Mouse (Mus musculus) hindbrain, embryonic 10.5 days (tissue): ENCODE results near the gene Dhx32. TPM values are rescaled to one million over a fixed set of nuclear protein-coding genes. Genes with fewer than 3 reads are reported as not detected.
A peak's percentile ranks its signal among the peaks of the same experiment; 100 is the strongest.
"Not testable (repeated sequence)": the region's sequence is repeated elsewhere in the genome, so short reads cannot be mapped to it uniquely, and the experiment has no call there.

ENCODE experiments used
- DNase-seq: peaks from one replicate; pipeline ENCODE4 v3.0.0-alpha.2; 2017; ENCODE audit warnings: low spot score
- H3K27ac ChIP-seq: fragments of 300-500 bp; sonication (generic); 2 replicates; pipeline ENCODE4 v1.5.1; 2016; ENCODE audit warnings: mild to moderate bottlenecking, moderate library complexity
- H3K27me3 ChIP-seq: fragments of 300-500 bp; sonication (generic); 2 replicates; pipeline ENCODE4 v1.6.1; 2016; ENCODE audit warnings: mild to moderate bottlenecking; ENCODE audit not compliant: poor library complexity, insufficient read depth, severe bottlenecking
- H3K36me3 ChIP-seq: fragments of 300-500 bp; sonication (generic); 2 replicates; pipeline ENCODE4 v1.6.1; 2016; ENCODE audit warnings: mild to moderate bottlenecking, moderate library complexity
- H3K4me1 ChIP-seq: fragments of 300-500 bp; sonication (generic); replicated peaks from 2 replicates; pipeline ENCODE4 v1.6.1; 2016; ENCODE audit warnings: mild to moderate bottlenecking
- H3K4me3 ChIP-seq: fragments of 300-500 bp; sonication (generic); 2 replicates; pipeline ENCODE4 v1.5.1; 2016; ENCODE audit warnings: mild to moderate bottlenecking, moderate library complexity
- H3K9me3 ChIP-seq: fragments of 300-500 bp; sonication (generic); 2 replicates; pipeline ENCODE4 v1.6.1; 2016; ENCODE audit warnings: mild to moderate bottlenecking, moderate library complexity
- WGBS: fragments of 180-500 bp; shearing (Covaris S2); methylation state at CpG from one replicate; pipeline ENCODE4 v1.1.7; 2016; 5-methylcytosine and 5-hydroxymethylcytosine counted together
- polyA plus RNA-seq: library from polyadenylated mRNA; unstranded; fragments of >200 nt; fragmentation: Nextera tagmentation; extraction: Ambion mirVana; gene quantifications from 2 replicates; pipeline ENCODE4 v1.2.1, GENCODE M21; 2016

Gene Dhx32
- polyA plus RNA-seq, 1 experiment from 2014 or later: 51.0 TPM

DNA sequence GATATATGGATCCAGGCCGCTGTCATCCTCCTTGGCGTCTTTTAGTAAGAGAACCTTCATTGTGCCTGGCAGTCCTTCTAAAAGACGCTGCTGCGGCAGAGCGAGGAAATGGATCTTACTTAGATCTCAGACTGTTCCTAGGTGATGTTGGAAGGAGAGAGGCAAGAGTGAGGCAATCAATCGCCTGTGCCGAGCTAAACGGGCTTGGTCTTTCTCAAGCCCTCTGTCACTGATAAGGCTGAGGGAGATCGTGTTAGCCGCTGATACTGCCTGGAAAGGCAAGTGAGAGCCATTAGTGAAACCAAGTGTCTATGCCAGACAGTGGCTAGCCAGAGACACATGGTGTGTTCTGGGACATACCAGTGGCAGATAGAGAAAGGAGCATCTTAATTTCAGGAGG is 80.2 kb downstream of the Dhx32 start:
- Histone ChIP-seq H3K27ac (no peak overlapping the region), H3K4me3 (no peak overlapping the region), H3K36me3 (no peaks in the 10 kb centered on the region), H3K27me3 (no peaks in the 10 kb centered on the region), H3K9me3 (no peaks in the 10 kb centered on the region), H3K4me1 (no peaks in the 10 kb centered on the region)
- WGBS: 93% methylated on average over 10 of the region's 10 CpGs
- no peak for DNase-seq

DNA sequence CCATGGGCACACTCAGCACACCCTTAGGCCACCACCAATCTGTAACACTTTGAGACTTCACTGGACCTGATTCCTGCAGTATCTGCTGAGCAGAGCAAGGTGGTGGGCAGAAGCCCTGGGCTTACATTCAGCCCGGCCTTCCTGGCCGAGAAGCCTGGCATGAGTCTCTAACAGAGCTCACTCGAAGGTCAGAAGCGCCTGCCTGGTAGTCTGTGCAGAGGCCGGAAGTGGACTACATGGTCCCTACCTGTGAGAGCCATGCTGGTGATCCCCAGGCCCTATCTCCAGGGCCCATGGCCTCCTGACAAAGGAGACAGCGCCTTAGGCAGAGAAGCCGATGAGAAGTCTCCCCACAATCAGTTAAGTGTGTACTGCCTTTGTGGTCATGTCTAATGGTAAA is 81.2 kb downstream of the Dhx32 start:
- H3K4me3 ChIP-seq: no peak overlapping the region; the same call in 1 of the 2 replicates

DNA sequence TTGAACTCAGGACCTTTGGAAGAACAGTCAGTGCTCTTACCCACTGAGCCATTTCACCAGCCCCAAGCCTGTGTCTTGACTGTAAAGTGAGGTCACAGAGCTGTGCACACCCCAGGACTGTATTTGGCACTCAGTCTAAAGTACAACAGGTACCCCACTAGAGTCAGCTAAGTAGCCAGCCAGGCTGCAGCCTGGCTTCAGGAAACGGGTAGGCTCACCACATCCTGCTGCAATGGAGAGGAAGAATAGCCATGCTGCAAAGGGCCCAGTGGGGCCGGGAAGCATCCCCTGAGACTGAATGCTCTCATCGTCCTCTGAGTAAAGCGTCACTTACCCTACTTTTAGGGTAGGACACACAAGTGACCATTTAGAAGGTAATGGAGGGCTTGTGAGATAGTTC is 82.6 kb downstream of the Dhx32 start:
- peaks cover 4% of the 10 kb centered on the region for H3K36me3 ChIP-seq
- H3K27me3 ChIP-seq: no peaks in the 10 kb centered on the region
- WGBS: 92% methylated on average over 4 of the region's 4 CpGs
- H3K4me3 ChIP-seq: no peak overlapping the region
- no peaks in the 10 kb centered on the region for H3K4me1 ChIP-seq
- no peaks in the 10 kb centered on the region for H3K9me3 ChIP-seq
- no peak for DNase-seq
- no peak overlapping the region for H3K27ac ChIP-seq

More for the DNA sequence above, 81.2 kb downstream of the Dhx32 start:
- Histone ChIP-seq H3K36me3 (peaks cover 4% of the 10 kb centered on the region), H3K27ac (no peak overlapping the region), H3K9me3 (no peaks in the 10 kb centered on the region), H3K27me3 (no peaks in the 10 kb centered on the region), H3K4me1 (no peaks in the 10 kb centered on the region)
- WGBS: 92% methylated on average over 7 of the region's 7 CpGs
- DNase-seq: no peak

DNA sequence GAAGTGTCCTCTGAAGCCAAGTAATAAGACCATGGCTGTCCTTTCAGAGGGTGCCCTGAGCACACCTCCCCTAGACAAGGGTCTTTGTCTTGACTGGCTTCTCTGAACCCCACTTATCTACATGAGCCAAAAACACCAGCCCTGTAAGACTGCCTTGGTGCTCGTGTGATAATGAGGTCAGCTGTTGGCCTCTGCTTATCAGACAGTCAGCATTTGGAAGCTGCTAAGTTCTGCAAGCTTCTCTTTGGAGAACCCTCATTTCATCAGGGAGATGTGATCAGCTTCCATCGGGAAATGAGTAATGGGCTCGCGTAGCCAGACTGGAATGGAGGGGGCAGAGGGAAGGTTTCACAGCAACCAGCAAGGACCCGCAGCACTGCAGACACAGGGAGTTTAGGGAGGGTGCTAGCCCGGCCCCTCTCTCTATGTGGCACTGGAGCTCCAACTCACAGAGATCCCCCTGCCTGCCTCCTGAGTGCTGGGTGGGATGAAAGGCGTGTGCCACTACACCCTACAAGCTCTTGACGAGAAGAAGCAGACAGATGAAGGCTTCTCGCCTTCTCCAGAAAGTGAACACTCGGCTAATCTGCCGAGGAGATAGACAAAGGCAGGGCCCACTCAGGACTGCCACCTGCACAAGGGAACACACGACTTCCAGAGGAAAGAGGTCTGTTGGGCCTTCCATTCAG is 84.4 kb downstream of the Dhx32 start:
- Histone ChIP-seq H3K27ac (0 out of 2 replicates have a peak overlapping the region, but pooled peaks have one; percentile 13), H3K9me3 (no peaks in the 10 kb centered on the region), H3K27me3 (no peaks in the 10 kb centered on the region)

DNA sequence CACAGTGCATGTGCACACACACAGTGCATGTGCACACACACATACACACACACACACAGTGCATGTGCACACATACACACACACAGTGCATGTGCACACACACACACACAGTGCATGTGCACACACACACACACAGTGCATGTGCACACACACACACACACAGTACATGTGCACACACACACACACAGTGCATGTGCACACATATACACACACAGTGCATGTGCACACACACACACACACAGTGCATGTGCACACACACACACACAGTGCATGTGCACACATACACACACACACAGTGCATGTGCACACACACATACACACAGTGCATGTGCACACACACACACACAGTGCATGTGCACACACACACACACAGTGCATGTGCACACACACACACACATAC is 96.9 kb downstream of the Dhx32 start:
- not testable (repeated sequence) for H3K27ac ChIP-seq, DNase-seq, H3K4me3 ChIP-seq, H3K4me1 ChIP-seq, H3K27me3 ChIP-seq
- peaks cover 42% of the 10 kb centered on the region for H3K36me3 ChIP-seq
- H3K9me3 ChIP-seq: peaks cover 33% of the 10 kb centered on the region

More for the DNA sequence above, 84.4 kb downstream of the Dhx32 start:
- peaks cover 4% of the 10 kb centered on the region for H3K36me3 ChIP-seq
- no peak overlapping the region for H3K4me3 ChIP-seq
- WGBS: 93% methylated on average over 12 of the region's 12 CpGs
- no peaks in the 10 kb centered on the region for H3K4me1 ChIP-seq
- DNase-seq: no peak

DNA sequence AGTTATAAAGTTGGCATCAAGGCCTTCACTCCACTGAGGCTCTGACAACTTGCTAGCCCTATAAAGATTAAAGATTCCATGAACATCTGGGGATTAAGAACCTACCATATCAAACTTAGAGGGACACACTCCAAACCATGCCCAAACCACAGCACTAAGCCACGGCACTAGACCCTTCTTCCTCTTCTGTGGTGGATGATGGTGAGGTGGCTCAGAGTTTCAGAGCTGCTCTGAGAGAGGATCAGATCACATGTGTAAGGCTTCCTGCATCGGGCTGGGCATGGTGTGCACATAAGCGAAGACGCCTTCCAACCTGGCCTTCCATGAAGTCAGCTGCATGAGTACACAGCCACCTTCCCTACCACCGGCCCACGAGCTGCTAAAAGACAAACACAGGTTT is 97.8 kb downstream of the Dhx32 start:
- 95% methylated on average over 6 of the region's 6 CpGs for WGBS
- Histone ChIP-seq H3K4me1 (no peaks in the 10 kb centered on the region), H3K9me3 (peaks cover 30% of the 10 kb centered on the region), H3K27ac (no peak overlapping the region), H3K36me3 (peaks cover 33% of the 10 kb centered on the region), H3K27me3 (no peaks in the 10 kb centered on the region), H3K4me3 (no peak overlapping the region)
- no peak for DNase-seq

DNA sequence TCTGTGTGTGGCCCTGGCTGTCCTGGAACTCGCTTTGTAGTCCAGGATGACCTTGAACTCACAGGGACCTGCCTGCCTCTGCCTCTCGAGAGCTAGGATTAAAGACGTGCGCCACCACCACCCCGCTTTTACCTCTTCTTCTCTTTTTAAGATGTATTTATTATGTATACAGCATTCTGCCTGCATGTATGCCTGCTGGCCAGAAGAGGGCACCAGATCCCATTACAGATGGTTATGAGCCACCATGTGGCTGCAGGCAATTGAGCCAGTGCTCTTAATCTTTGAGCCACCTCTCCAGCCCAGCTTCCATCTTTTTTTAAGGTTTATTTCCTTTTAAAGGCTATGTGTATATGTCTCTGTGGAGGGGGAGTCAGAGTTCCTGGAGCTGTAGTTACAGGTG is 98.4 kb downstream of the Dhx32 start:
- 0 out of 2 replicates have a peak, but pooled peaks cover under 1% of the 10 kb centered on the region for H3K4me1 ChIP-seq
- DNase-seq: no peak
- WGBS: 84% methylated on average over 5 of the region's 5 CpGs

DNA sequence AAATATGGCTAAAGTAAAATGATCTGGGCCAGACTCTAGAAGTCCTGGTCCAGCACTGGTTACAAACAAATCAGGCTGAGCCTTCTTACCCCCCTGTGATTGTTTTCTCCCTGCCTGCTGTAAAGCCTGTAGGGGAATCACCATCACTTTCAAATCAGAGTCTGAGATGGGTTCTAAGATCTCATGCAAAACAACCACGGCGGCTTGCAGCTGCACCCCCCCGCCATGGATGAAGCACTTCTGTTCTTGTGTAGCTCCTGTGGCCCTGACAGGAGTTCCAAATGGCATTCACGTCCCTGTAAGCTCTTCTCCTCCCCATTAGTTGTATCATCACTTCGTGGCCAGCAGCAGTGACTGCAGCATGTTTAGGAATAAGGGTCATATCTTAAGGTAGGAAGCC is 98.9 kb downstream of the Dhx32 start:
- H3K36me3 ChIP-seq: peaks cover 22% of the 10 kb centered on the region
- 81% methylated on average over 5 of the region's 5 CpGs for WGBS
- no peak for DNase-seq
- no peak overlapping the region for H3K27ac ChIP-seq
- H3K4me1 ChIP-seq: 0 out of 2 replicates have a peak, but pooled peaks cover 5% of the 10 kb centered on the region
- no peaks in the 10 kb centered on the region for H3K27me3 ChIP-seq
- H3K4me3 ChIP-seq: no peak overlapping the region
- H3K9me3 ChIP-seq: peaks cover 19% of the 10 kb centered on the region

More for the DNA sequence above, 98.4 kb downstream of the Dhx32 start:
- Histone ChIP-seq H3K9me3 (peaks cover 24% of the 10 kb centered on the region), H3K4me3 (no peak overlapping the region), H3K27ac (no peak overlapping the region), H3K36me3 (peaks cover 27% of the 10 kb centered on the region), H3K27me3 (no peaks in the 10 kb centered on the region)

DNA sequence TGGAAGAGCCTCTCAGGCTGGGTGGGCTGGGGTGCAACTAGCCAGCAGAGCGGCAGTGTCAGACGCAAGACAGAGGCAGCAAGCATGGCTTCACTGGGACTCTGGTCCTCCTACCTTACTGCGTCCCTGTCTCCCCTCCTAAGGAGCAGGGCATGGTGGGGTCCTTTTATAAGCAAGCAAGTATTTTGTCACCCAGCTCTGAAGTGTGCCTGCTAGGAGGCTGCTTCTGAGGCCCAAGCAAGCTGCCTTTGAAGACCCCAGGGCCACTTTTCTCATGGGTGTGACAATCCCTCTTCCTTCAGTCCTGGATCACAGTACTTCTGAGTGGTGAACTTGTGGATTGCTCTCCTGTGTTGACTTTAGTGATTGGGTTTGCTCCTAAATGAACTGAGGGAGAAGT is 102.6 kb downstream of the Dhx32 start, which contains the start of gene Mmp21:
Mmp21 (minus strand) TSS at position 101 of the 400 bp plus-strand sequence.
- WGBS: 91% methylated on average over 3 of the region's 3 CpGs
- DNase-seq: no peak
- H3K27me3 ChIP-seq: no peaks in the 10 kb centered on the region
- peaks cover 8% of the 10 kb centered on the region; the same call in 1 of the 2 replicates for H3K4me1 ChIP-seq
- H3K9me3 ChIP-seq: 0 out of 2 replicates have a peak, but pooled peaks cover 5% of the 10 kb centered on the region
- H3K36me3 ChIP-seq: peaks cover 12% of the 10 kb centered on the region; the same call in 1 of the 2 replicates
- H3K27ac ChIP-seq: no peak within 1 kb of the TSS; the same call in 1 of the 2 replicates
- H3K4me3 ChIP-seq: no peak within 1 kb of the TSS

DNA sequence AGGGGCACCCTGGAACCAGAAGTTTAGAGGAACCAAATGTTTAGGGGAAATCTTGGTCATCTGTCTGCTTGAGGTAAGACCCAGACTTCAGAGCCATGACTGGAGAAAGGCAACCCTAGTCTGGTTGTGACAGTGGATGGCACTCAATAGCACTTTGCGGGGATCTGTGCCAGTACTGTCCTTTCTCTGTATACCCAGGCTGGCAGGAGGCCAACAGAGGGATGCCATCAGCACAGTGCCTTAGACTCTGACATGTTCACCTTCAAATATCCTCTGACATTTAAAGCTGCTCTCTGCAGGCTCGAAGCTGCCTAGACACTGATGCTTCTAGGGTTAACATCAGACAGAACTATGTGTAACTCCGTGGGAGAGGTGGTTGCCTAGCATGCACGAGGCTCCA is 103.1 kb downstream of the Dhx32 start:
- H3K4me1 ChIP-seq: peaks cover 8% of the 10 kb centered on the region; the same call in 1 of the 2 replicates
- peaks cover 12% of the 10 kb centered on the region; the same call in 1 of the 2 replicates for H3K36me3 ChIP-seq
- no peak for DNase-seq
- no peak overlapping the region for H3K4me3 ChIP-seq
- H3K27me3 ChIP-seq: no peaks in the 10 kb centered on the region
- 85% methylated on average over 4 of the region's 4 CpGs for WGBS
- no peak overlapping the region for H3K27ac ChIP-seq
- 0 out of 2 replicates have a peak, but pooled peaks cover 5% of the 10 kb centered on the region for H3K9me3 ChIP-seq

DNA sequence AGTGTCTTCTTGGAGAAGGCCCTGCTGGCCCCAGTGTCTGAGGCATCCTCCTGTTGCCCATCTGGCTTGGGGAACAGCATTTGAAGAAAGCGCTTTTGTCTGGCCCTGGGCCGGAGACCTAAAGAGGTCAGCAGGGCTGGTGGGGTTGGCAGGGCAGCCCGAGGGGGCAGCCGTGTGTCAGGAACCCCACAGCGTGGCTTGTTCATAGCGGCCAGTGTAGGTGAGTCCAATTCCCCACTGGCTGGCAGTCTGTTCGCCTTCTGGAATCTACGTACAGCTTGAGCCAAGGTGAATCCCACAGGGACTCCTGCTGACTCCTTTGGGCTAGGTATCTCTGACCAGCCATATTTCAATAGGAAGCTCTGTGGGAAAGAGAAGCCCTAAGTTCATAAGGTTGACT is 103.8 kb downstream of the Dhx32 start:
- Histone ChIP-seq H3K36me3 (peaks cover 13% of the 10 kb centered on the region), H3K4me3 (no peak overlapping the region), H3K9me3 (no peaks in the 10 kb centered on the region), H3K27ac (no peak overlapping the region), H3K27me3 (no peaks in the 10 kb centered on the region), H3K4me1 (peaks cover 8% of the 10 kb centered on the region; the same call in 1 of the 2 replicates)
- DNase-seq: no peak
- 81% methylated on average over 8 of the region's 8 CpGs for WGBS

DNA sequence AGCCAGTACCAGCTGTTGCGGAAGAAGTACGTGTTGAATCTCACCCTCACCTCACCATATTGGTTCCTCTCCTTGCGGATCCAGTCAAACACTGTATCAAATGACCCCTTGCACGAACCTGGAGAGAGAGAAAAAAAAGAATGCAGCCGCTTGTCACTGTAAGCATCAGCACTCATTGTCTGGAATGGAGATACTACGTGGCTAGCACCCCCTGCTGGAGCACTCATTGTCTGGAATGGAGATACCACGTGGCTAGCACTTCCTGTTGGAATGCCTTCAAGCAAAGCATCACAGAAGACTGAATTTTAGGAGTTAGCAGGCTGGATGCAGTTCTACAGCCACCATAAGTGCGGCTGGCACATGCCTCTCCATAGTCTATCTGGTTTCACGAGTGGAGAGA is 106.5 kb downstream of the Dhx32 start:
- Histone ChIP-seq H3K36me3 (peaks cover 40% of the 10 kb centered on the region), H3K4me3 (no peak overlapping the region), H3K9me3 (no peaks in the 10 kb centered on the region), H3K4me1 (peaks cover 8% of the 10 kb centered on the region; the same call in 1 of the 2 replicates), H3K27ac (no peak overlapping the region), H3K27me3 (no peaks in the 10 kb centered on the region)
- 66% methylated on average over 9 of the region's 9 CpGs for WGBS
- DNase-seq: peak; percentile 26
